Mouse (Mus musculus) adrenal gland, adult (tissue): ENCODE results near the gene Fam210b.

Experiments
- DNase-seq, 2 experiments: peaks; one replicate each; pipeline ENCODE4 v3.0.0; 2022 to 2023; ENCODE audit warnings: low spot score in 1 of 2; ENCODE audit not compliant: inconsistent age in 2 of 2

Fam210b gene

GRCm38 (mm10) chr2:172349776-172350175, 4.4 kb downstream of the Fam210b start:
- no peak for DNase-seq

GRCm38 (mm10) chr2:172350773-172351172, 5.4 kb downstream of the Fam210b start:
- DNase-seq, result no peak

DNA sequence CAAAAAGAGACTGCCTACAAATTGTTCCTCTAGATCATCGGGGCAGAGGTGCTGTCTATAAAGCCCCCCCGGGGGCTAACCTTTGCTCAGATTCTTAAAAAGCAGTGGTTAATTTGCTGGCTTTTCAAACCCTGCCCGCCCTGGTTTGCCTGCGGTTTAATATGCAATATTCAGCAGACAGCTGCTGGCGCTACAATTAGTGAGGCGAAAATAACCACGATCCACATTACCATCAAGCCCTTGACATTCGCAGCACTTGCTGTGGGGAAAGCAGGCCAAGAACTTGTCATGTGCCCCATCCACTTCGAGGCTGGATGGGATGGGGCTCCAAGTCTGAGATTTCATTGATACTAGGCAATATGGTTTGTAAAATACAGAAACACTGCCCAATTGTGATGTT, 7.9 kb downstream of the Fam210b start:
- DNase-seq, result no peak

DNA sequence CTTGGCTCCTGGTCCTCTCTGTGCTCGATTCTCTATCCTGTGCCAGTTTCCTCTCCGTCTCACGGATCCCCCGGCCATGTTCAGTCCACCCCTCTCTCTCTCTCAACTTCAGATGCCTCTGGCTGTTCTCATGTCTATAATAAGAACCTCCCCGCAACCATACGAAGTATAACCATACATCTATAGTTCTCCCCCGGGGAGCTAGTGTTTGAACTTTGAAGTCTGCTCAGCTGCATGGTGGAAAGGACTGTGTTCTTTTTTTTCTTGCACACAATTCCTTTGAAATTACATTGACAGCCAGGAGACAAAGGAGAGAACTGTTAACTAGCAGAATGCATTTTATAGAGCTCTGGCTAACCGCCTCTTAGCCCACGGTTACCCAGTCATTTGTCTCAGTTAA, 9.4 kb downstream of the Fam210b start:
- no peak for DNase-seq

GRCm38 (mm10) chr2:172355833-172356232, 10.5 kb downstream of the Fam210b start:
- DNase-seq, result no peak

- no peak for DNase-seq
These were observed 17.8 kb downstream of the Fam210b start for GRCm38 (mm10) chr2:172363176-172363575.

DNA sequence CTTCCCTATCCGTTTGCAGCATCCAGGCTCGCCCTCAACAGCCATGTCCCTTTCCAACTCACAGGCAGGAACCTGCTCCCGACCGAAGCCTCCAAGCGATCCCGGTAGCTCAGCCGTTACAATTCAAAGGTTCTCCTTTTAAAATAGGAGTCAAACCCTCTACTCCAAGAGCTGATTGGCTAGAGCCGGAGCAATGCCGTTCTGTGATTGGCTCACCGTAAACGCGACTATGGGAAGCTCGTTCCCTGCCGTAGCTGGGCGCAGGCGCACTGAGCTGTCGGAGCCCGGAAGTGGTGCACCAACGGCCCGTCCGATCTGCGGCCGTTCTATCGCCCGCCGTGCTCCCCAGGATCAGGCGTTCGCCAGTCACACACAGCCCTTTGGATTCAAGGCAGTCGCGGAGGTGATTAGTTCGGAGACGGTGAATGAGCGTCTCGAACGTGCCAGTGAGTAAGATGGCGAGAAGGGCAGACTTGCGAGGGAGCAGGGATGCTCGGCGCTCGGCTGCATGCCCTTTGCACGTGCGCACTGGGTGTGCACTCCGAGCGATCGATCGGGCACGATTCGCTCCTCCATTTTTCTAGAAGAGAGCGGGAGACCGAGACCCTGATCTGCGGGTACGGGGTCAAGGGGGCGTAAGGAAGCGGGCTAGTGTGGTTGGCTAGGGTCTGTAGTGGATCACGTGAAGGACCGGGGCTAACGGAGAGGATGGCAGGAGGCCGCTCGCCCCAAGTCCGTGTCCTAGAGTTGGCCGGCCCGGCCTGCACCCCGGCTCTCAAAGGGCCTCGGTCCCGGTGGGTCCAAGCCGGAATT, 25.3 kb downstream of the Fam210b start, which contains the start of the genes Aurka and Cstf1:
Aurka (minus strand) TSS at position 125 of the 813 bp plus-strand sequence.
Cstf1 (plus strand) TSS at position 271 of the 813 bp plus-strand sequence.
- DNase-seq, result peak; percentile 95 to 99

- no peak for DNase-seq
These were observed 25.9 kb downstream of the Fam210b start for GRCm38 (mm10) chr2:172371258-172371657.

DNA sequence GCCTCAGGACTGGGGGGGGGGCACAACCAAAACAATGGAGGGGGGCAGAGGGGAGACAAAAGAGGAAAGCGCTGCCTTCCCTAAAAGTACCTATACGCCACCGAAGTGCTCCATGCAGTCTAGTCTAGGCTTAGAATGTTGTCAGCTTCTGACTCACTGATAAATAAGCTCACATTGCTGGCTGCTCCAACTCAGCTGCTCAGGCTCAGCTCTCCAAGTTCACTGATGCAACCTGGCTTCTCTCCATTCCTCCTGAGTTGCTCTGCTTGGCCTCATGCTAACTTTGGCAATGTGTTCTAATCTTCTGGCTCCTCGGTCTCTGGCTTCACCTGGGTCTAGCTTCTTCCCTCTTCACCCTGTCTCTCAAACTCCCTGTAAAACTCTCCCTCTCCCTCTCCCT, 31.2 kb downstream of the Fam210b start:
- peak in 1 of 2 experiments; percentile 44 for DNase-seq

- DNase-seq, result no peak
These were observed 31.7 kb downstream of the Fam210b start for GRCm38 (mm10) chr2:172376999-172377515.

DNA sequence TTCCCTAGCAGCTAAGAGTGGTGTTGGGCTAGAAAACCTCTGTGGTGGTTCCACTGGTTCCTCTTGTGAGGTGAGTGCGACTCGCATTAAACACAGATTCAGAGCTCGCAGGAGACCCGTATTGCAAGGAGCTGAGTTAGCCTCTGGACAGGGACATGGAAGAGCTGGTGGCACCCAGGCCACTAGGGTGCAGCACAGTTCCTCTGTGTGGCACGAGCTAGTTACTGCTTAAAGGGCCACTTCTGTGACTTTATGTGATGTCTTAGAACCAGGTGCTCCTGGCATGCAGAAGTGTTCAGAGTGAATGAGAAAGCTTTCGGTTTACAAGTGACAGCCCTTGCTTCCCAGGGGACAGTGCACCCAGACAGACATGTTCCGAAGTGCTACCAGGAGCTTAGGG, 33.0 kb downstream of the Fam210b start:
- peak in 1 of 2 experiments; percentile 60 for DNase-seq

GRCm38 (mm10) chr2:172380513-172380912, 35.1 kb downstream of the Fam210b start:
- no peak for DNase-seq

DNA sequence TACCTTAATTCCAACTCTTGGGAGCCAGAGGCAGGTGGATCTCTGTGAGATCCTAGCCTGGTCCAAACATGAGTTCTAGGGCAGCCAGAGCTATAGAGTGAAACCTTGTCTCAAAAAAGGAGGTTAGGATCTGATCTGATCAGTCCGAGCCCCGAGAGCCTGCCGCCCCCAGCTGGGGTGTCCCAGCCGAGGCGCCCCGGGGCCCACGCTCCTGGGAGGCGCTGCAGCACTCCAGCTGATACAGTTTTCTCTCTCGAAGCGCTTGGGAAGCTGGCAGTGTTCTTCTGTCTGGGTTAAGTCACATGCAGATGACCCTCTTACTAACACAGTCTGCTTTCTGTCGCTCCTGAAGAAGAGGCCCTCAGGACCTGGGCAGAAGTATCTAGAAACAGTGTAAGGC, 36.0 kb downstream of the Fam210b start:
- DNase-seq, result no peak

GRCm38 (mm10) chr2:172381898-172382297, 36.5 kb downstream of the Fam210b start:
- no peak for DNase-seq

GRCm38 (mm10) chr2:172384715-172385114, 39.4 kb downstream of the Fam210b start:
- DNase-seq, result no peak

DNA sequence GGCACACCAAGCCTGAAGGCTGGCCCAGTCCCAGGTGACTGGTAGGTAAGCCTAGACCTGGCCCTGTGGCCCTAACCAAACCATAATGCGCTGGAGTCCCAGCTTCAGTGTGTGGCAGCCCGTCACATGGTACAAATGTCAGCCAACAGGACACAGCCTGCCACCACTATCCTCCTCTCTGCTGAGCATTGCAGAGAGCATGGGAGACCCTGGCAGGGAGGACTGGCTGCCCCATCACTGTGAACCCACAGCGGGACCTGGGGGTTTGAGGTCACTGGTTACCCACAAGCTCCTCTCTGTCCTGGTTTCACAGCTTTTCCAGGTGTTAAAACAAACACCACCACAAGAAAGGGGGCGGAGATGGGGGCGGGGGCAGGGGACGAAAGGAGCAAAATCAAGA, 45.0 kb downstream of the Fam210b start:
- no peak for DNase-seq

DNA sequence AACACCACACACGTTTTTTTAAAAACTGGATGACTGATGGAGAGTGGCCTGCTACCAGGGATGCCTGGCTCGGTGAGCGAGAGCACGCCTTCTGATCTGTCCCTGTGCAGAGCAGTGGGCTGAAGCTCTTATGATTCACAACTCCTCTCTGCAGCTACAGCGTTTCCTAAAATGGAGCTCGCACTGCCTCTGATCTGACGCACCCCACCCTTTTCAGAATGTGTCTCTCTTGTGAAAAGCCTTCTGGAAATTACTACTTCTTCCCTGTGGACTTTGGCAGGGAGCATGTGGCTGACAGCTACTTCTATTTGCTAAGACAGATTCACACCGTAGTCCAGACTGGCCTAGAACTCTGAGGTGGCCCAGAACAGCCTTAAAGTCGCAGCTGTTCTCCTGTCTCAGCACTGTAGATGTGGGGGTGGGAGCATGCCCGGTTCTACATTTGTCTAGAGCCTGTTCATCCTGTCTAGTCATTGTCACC, 46.7 kb downstream of the Fam210b start:
- DNase-seq, result no peak

DNA sequence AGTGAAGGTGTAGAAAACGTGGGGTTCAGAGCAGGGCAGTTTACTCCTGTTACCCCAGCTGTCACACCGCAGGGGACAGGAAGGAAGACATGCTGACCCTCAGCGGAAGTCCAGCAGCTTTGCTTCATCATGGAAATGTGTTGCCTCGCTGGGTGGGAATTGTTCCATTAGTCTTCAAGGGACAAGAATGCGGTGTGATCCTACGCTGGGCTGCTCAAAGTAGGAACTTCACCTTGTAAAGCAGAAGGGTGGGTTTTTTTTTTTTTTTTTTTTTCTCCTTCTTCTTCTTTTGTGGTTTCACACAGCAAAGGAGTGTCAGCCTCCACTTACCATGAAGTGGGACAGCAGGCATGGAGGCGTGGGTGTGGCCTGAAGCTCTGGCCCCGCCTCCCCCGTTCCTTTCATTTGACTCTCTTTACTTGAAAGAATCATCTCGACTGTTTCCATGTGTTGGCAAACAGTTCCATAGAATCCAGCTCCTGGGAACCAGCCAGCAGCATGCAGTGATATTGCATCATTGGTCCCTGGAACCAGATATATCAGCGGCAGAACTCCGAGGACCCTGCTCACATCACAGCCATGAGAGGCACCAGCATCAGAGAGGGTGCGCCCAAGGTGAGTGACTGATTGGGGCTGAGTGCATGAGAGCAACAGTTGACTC, 48.2 kb downstream of the Fam210b start, which contains the start of gene Cass4:
Cass4 (plus strand) TSS at position 404 of the 661 bp plus-strand sequence.
- no peak for DNase-seq

DNA sequence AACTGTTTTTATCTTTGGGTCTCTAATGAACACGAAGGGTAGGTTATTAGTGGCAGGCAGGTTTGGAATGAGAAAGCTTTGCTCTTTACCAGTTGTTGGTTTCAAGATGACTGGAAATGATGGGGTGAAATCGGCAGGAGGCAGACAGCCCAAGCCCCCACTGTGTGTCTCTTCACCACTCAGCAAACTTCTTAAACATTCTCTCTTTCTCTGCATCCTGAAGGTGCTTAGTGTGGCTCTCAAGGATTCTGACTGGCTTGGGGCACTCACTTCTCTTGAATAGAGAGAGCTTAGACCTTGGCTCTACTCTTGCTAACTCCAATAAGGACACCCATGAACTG, 48.7 kb downstream of the Fam210b start:
- DNase-seq, result no peak

GRCm38 (mm10) chr2:172394671-172395070, 49.3 kb downstream of the Fam210b start:
- DNase-seq, result no peak

DNA sequence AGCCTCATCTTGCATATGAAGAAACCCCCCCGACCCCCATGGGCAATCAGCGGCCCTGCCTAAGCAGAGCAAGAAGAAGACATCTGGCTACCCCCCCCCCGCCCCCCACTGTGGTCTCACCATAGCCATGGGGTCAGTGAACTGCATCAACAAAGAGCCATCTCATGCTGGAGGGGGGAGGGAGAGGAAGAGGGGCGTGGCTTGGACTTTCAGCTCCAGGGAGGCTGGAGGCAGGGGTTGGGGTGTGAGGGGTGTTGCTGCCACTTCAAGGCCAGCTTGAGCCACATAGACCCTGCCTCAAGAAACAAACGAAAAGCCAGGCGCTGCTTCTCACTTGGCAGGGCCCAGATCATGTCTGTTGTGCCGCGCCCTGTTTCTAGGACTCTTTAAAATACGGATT, 50.6 kb downstream of the Fam210b start:
- no peak for DNase-seq

DNA sequence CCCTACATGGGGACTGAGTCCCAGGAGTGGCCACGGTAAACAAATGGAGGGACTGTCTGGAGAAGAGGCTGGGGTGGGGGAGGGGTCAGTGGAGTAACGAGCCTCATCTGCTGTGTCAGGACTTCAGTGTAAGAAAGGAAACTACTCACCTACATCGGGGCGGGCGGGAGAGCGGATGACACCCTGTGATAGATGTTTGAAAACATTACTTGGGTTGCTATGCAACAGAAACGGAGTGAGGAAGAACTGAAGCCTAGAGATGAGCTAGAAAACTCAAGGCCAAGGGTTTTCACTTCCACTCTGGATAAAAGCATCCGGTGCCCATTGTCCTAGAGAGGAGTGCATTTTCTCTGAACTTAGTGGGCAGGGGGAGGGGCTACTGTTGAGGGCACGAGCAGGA, 54.5 kb downstream of the Fam210b start:
- DNase-seq, result no peak
